Mouse (Mus musculus): ENCODE data around the gene Slc43a2.
A peak's percentile ranks its signal among the peaks of the same experiment; 100 is the strongest.
"Not testable (repeated sequence)": the region's sequence is repeated elsewhere in the genome, so short reads cannot be mapped to it uniquely, and the experiment has no call there.

Gene Slc43a2

DNA sequence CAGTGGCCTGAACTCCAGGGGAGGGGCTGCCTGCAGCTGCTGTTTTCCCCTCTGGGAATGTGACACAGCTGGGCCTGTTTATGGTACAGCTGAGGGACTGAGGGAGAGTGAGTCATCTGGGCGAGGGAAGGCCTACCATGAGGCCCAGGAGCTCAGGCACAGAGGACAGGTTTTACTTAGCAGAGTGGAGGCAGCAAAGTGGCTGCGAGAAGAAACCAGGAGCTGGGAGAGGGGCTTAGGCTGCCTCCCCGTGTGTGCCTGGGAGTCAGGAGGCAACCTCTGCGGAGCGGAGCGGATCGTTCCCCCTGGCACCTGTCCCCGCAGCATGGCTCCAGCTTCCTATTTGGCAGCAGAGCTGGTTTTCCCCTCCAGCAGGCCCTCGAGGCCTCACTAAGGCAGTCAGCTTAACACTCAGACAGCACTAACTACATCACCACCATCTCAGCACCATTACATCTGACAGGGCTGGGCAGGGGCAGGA, 20.5 kb downstream of the Slc43a2 start:
- DNase-seq (ENCODE audit: low spot score): no peak

DNA sequence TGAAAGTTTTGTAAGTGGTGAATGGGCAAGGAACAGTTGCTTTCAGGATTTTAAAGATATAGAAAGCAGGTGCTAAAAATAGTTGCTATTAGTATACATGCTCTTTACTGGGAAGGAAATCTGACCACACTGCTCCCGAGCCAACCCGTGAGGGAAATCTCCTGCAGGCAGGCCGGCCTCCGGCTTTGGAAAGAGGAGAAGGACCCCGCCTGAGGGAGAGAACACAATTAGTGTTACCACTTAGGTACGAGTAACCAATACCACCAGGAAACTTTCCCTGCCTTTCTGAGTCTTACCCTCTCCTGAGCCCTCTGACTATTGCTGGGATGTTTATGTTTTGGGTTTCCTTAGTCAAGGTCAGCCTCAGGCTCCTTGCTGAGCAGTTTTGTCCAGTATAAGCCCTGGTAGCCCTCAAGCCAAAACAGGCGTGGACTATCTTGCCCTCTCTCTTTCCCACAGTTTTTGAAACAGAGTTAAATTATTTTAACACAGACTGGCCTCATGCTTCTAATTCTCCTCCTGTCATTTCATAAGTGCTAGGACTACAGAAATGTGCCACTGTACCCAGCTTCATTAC, 21.5 kb downstream of the Slc43a2 start:
- no peak for DNase-seq (ENCODE audit: low spot score)

DNA sequence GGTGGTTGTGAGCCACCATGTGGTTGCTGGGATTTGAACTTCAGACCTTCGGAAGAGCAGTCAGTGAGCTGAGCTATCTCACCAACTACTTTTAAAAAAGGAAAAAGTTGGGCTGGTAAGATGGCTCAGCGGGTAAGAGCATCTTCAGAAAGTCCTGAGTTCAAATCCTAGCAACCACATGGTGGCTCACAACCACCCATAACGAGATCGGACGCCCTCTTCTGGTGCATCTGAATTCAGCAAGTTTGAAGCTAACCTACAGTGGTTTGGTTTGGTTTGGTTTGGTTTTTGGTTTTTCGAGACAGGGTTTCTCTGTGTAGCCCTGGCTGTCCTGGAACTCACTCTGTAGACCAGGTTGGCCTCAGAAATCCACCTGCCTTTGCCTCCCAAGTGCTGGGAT, 24.5 kb downstream of the Slc43a2 start:
- DNase-seq (ENCODE audit: low spot score): not testable (repeated sequence)

DNA sequence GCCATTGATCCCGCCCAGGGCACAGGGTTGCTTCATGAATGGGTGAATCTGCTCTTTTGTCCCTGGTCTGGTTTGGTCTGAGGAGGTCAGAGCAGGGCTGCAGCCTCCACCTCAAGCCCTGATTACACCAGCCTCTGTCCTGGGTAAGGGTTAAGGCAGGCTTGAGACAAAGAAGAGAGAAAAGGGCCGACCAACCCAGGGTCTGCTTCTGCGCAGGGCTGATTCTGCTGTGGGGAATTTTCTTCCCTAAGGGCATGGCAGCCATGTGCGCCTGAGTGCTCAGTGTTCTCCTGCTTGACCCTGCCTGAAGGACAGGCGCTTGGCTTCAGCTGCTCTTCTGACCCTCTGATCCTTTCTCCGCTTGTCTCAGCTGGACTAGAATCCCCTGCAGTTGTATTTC, 25.6 kb downstream of the Slc43a2 start:
- DNase-seq (ENCODE audit: low spot score): no peak

DNA sequence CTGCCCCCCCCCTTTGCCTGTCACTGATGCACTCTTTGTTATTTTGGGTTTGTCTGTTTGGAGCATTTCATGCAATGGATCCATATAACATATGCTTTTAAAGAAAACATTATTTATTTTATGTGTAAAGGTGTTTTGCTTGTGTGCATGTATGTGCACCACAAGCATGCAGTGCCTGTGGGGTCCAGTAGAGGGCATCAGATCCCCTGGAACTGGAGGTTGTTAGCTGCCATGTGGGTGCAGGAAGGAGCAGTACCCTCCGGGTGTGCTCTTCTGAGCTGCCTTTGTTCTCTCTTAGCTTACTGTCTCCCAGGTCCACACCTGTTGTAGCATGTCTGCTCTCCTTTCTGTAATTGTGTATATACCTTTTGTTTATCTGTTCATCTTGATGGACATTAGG, 26.6 kb downstream of the Slc43a2 start:
- peak; percentile 49 for DNase-seq (ENCODE audit: low spot score)

DNA sequence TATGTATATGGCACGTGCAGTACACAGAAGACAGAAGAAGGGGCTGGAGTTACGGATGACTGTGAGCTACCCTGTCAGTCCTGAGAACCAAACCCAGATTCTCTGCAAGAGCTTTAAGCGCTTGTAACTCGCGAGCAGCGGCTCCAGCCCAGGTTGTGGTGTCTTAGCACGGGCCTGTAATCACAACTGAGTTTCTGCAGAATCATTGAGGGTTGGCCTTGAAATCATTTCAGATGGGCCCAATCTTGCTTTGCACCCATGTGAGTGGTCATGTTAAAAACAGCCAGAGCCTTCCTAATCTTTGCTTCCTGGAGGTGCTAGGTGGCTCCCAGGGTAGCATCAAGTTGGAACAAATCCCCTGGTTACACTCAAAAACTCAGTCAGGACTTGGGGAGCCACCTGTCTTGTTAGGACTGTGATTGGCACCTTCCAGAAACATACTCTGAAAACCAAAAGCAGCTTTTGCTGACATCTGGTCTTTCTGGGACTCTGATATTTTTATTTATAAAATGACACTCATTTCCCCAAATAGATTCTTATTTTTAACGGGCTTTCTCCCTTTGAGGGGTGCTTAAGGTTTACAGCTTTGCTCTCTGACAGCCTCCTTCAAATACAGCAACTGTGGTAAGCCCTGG, 28.5 kb downstream of the Slc43a2 start:
- no peak for DNase-seq (ENCODE audit: low spot score)

DNA sequence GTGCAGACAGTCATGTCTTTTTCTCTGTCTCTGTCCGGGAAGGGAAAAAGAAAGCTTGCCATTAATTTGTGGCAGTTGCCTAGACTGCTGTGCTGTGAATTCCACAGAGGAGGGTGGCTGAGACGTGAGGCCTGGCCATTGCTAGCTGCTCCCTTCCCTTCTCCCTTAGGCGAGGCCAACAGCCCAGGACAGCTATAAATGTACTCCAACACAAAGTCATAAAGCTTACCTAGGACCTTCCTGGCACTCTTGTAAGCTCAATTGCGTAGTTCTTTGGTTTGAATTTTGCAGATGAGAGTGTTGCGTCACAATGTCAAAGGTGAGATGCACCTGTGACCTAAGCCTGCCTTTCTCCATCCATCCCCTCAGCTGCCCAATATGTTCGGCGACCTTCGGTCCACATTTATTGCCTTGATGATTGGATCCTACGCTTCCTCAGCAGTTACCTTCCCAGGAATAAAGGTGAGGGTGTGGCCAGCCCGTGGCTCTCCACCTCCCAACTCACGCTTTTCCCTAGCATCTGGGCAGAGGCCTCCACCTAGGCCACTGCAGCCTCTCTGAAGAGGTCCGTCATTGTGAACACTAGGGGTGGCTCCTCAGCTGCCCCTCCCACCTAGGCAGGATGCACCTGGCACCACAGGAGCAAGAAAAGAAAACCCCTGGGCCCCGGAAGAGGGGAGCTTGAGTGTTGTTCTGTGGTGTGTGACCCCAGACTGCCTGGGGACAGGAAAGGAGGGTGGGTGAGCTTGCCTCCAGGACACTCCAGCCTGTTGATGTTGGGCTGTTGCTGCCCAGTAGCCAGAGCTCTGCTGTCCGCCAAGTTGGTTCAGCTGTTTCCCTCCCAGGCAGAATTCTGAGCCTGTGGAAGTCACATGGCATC, 29.3 kb downstream of the Slc43a2 start:
- peak; percentile 71 for DNase-seq (ENCODE audit: low spot score)

DNA sequence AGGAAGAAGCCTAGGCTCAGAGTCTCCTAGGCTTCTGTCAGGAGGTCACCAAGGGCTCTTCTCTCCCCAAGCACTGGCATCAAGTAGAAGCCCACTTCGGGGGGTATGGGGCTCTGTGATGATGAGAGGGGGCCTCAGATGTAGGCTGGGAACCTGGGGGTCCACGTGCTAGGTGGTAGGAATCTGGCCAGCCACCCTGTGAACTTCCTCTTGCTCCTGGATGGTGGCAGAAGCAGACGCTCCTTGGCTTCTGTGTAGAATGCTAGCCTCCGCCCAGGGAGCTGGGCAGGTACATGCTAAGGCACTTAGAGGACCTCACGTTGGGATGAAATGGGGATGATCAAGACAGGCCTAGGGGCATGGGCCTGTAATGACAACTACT, 29.9 kb downstream of the Slc43a2 start:
- DNase-seq (ENCODE audit: low spot score): no peak

DNA sequence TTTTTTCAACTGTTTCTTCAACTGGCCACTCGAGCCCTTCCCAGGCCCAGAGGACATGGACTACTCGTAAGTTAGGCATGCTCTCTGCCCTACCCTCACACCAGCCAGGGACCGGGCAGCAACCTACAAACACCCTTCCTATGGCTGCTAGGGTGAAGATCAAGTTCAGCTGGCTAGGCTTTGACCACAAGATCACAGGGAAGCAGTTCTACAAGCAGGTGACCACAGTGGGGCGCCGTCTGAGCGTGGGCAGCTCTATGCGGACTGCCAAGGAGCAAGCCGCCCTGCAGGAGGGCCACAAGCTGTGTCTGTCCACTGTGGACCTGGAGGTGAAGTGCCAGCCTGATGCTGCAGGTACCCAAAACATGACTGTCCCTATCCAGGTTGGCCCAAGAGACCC, 31.3 kb downstream of the Slc43a2 start:
- DNase-seq (ENCODE audit: low spot score): no peak

DNA sequence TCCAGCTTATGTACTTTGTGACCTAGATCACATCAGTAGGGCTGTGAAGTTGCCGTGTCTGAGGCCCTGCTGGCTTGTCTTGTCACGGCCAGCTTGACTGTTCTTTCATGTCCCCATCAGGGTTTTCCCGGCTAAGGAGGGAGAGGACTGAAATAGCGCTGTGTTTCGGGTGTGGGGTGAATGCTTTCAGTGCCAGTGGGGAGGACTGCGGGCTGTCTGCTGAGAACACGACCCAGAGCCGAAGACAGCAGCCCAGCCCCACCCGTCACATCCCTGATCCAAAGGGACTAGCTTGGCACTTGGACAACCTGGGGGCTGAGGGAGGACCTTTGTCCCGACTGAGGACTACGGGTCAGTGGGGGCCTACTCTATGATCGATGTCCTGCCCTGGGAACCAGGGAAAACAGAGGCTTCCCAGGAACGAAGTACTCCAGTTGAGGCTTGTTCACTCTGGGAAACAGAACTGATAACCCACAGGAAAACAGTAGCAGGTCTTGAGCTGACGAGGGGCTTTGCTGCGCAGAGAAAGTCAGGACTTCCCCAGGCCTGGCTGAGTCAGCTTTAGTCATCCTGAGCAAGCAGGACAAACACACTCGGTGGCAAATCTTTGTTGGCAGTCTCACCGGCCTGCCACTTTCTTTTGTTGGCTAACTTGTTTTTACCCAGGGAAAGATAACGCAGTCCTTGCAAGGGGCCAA, 32.5 kb downstream of the Slc43a2 start:
- DNase-seq (ENCODE audit: low spot score): no peak

DNA sequence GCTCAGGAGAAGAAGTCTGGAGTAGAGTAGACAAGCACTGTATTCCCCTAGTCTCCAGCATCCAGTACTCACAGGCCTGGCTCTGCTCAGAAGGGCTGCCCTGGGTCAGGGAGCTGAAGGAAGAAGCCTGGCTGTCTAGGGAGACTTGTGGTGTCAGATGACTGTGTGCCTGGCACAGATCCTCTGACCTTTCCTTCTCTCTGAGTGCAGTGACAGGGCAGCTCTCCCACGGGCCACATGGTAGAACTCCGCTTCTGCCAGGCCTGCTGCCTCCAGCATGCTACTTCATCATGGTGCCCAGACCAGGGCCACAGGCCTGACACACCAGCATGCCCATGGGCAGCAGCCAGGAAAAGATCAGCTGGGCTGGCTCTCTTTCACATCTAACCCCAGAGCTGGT, 34.4 kb downstream of the Slc43a2 start:
- no peak for DNase-seq (ENCODE audit: low spot score)

DNA sequence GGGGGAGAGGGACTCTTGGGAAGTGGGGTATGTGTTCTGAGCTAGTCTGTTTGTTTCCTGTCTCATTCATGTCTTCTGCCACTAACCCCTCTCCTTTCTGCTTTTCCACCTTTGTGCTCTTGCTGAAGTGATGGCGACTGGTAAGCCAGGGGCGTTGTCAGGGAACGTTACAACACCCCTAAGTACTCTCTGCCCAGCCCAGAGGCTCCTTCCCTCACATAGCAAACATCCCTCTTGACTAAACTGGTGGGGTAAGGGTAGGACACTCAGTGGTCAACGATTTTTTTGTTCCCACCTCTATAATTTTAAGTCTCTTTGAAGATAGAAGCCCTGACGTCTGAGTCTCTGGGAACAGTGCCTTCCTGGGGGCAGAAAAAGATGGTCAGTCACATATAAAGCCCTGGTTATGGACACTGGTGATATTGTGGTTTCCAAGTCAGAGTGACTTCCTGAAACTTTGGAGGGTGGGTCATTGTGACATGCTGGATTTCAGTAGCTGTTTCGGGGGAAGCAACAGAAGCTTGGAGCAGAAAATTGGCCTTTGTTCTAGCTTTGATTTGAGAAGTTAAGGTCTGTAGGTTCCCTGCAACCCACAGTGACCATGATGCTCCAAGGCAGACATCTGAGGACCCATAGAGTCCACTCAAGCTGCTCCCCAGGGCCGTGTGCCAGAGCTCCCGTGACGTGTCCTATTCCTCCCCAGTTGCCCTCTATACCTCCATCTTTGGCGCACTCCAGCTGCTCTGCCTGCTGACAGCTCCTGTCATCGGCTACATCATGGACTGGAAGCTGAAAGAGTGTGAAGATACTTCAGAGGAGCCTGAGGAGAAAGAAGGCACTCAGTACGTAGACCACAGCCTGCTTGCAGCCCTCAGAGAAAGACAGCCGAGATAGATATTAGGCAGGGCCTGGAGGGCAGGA, 35.0 kb downstream of the Slc43a2 start:
- DNase-seq (ENCODE audit: low spot score): no peak

DNA sequence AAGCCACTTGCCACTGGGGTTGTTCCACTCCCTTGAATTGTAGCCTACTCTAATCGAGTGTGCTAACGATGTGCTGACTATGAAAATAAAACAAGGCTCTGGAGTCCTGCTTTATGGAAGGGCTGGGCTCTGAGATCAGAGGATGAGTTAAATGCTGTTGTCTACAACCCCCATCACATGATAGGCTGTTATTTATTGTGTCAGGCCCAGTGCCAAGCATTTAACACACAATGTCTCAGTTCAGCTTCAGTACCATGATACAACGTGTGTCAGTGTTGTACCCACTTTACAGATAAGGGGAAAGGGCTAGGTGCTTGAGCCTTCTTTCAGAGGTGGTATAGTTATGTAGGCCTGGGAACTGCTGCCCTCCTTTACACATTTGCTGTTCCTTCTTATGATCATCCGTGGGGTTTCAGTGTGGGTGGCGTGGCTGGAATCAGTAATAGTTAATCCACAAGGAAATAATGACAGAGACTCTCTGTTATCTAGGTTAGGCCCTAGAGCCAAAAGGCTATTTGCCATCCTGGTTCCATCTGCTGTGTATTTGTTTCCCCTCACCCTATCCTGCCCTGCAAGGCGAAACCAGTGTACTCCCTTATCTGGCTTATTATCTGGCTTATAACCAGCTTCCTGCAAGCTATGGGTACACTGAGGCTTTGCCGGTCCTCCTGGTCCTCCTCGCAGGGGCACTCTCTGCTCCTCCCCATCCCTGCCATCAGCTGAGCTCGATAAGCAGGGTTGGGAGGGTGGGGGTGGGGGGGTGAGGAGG, 36.0 kb downstream of the Slc43a2 start:
- DNase-seq (ENCODE audit: low spot score): no peak

DNA sequence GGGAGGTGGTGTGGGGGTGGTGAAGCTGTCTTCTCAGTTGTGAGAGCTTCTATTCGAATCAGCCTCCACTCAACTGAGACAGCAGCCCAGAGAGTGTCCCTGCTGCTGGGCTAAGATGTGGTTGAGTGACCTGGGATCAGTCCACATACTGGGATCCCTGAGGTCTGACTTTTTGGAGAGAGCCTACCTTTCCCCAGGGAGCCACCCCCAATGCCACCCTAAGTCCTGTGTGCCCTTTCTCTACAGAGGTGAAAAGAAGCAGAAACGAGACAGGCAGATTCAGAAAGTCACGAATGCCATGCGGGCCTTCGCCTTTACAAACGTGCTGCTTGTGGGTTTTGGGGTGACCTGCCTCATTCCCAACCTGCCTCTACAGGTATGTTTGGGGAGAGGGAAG, 36.6 kb downstream of the Slc43a2 start:
- no peak for DNase-seq (ENCODE audit: low spot score)

DNA sequence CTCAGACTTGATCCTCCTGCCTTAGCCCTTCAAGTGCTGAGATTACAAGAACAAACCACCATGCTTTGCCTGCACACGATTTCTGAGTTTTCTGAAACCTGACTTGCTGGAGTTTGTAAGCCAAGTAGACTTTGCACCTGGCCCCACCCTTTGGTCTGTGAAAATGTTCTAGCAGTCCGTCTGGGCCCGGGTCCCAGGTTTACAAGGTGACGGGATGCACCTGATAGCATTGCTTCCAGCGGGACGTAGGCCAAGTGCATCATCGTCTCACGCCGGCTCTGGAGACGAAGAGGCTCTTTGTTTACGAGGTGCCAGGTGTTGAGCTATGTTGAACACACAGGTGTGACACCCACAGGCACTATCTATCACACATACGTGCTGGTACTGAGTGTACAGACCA, 37.5 kb downstream of the Slc43a2 start:
- DNase-seq (ENCODE audit: low spot score): no peak

DNA sequence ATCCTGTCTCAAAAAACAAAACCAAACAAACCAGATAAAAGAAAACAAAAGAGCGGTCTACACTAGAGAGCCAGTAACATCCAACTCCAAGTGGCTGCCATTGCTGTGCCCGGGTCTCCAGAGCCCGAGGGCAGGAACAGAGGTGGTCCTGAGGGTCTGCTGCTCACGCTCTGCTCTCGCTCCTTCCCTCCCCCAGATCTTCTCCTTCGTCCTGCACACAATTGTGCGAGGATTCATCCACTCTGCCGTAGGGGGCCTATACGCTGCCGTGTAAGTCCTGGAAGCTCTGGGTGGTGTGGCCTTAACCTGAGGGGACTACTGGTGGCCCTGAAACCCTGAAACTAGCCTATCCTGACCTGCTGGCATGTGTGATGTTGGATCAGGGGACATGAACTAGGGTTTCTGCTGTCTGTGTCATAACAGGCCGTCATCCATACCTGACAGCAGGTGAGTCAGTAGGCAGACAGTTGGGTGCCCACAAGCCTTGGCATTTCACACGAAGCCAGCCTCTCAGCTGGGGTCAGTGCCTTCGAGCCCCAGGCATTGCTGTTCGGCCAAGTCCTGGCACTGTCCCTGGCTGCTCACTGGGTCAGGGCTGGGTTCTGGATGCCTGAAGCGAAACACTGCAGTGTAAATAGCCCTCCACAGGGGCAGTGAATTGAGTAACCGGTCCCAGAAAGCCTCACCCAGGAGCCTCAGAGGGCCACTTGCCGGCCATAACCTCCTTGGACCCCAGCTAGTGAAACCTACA, 39.1 kb downstream of the Slc43a2 start:
- DNase-seq (ENCODE audit: low spot score): no peak

DNA sequence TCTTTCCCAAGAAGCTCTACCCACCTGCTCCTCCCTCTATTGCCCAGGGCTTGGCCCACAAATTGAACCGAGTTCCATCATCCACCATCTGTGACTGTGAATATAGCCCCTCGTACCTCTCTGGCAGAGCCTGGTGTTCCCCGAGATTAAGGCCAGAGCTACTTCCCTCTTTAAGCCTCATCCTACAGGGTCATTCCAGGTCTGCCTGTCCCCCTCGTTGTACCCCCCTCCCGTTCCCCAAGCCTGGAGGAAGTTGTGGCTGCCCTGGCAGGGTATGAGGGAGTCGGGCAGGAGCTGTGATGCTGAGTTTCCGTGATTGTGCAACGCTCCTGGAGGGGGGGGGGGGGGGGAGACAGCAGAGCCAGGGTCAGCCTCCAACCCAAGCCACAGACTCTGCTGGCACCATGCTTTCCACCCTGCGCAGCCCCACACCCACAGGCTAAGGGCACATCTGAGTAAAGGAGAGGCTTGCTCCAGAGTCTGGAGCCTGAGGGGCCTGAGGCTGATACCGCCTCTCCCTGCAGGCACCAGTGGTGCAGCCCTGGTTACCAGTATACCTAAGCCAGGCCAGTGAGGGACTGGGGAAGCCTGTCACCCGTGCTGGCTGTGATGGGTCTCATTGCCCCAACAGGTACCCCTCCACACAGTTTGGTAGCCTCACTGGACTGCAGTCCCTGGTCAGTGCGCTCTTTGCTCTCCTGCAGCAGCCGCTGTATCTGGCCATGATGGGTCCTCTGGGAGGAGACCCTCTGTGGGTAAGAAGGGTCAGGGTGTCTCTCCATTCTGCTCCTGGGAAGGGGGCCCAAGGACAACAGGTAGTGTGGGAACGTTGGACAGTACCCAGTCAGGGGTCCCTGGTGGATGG, 39.9 kb downstream of the Slc43a2 start:
- no peak for DNase-seq (ENCODE audit: low spot score)

DNA sequence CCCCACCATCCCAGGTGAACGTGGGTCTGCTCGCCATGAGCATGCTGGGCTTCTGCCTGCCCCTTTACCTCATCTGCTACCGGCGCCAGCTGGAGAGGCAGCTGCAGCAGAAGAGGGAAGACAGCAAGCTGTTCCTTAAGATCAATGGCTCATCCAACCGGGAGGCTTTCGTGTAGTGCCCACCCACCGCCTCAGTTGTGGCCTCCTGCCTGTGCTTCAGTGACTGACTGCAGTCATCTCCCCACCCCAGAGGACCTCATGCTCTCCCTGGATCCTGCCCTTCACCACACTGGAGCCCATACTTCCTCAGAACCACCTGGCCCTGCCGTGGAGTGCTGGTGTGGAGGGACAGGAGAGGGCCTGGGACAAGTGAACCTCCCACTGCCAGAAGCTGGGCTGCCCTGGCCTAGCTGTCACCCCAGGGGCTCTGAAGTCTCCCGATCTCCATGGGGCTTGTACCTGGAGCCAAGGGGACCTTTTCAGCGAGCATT, 40.9 kb downstream of the Slc43a2 start:
- no peak for DNase-seq (ENCODE audit: low spot score)

Measured in T-cell, adult 2 months (primary cell).